10 mouse cellular contexts compared by ENCODE assay signal in genomic region chr1:40084386-40084785, GRCm38 (mm10). TPM values are rescaled to one million over a fixed set of nuclear protein-coding genes. Genes with fewer than 3 reads are reported as not detected.
DNase-seq lines count a peak whose midpoint lies in the region; ATAC-seq and TF ChIP-seq lines count a peak whose summit lies in the region.
"Had no signal": no experiment of that assay in that cellular context is flagged by ENCODE, and none has a peak within 500 bp of the region (broad histone marks: within the 10 kb centered on the region; RNA-seq: fewer than 3 reads in every experiment).

No protein-coding gene starts in this region.

- no peak overlapping the region for H3K4me3 ChIP-seq in lung, postnatal 0 days (ENCODE audit: low read depth, low read length)
- H3K4me3 ChIP-seq in neural tube, embryonic 15.5 days (replicated peaks) = no peak overlapping the region

- H3K9ac ChIP-seq in lung, postnatal 0 days (replicated peaks; ENCODE audit: low read depth) = no peak overlapping the region
- no peak overlapping the region for H3K9ac ChIP-seq in neural tube, embryonic 15.5 days (replicated peaks)

- 0 out of 2 replicates have a peak, but pooled peaks have one; percentile 24 for ATAC-seq in lung, postnatal 0 days
- ATAC-seq in common myeloid progenitor, adult 5-6 weeks (replicated peaks; ENCODE audit: low read depth, poor library complexity, severe bottlenecking) = peak; percentile 48
- no peak for ATAC-seq in neural tube, embryonic 15.5 days (ENCODE audit: low FRiP score)

- DNase-seq in cerebellum, adult 9-10 months = peak; percentile 8
- DNase-seq in cerebellum, postnatal 14 days = no peak
- DNase-seq in lung, postnatal 0 days (ENCODE audit: low spot score) = peak; percentile 43
- no peak for DNase-seq in lung, postnatal 25 days (ENCODE audit: low spot score)
- DNase-seq in urinary bladder, postnatal 14 days (ENCODE audit: low spot score) = no peak
- no peak for DNase-seq in heart, postnatal 10 days
- DNase-seq: kidney, adult 9 months had no signal

- TF ChIP-seq CTCF in lung, postnatal 0 days (IDR thresholded peaks at IDR 0.05) = no peak

- no peaks in the 10 kb centered on the region for H3K9me3 ChIP-seq in lung, postnatal 0 days (ENCODE audit: low read length)
- H3K9me3 ChIP-seq in neural tube, embryonic 15.5 days (replicated peaks) = no peaks in the 10 kb centered on the region
- H3K9me3 ChIP-seq: heart, embryonic 13.5 days had no signal

- H3K4me1 ChIP-seq in lung, postnatal 0 days (ENCODE audit: insufficient read depth, low read depth, low read length) = no peaks in the 10 kb centered on the region; the same call in 1 of the 2 replicates
- H3K4me1 ChIP-seq in neural tube, embryonic 15.5 days = peaks cover 19% of the 10 kb centered on the region; the same call in 1 of the 2 replicates

- intact Hi-C loops in heart, postnatal 10 days (cut with DNase I) = no loop called here

- WGBS in lung, postnatal 0 days = 50% methylated on average over 3 of the region's 3 CpGs
- WGBS in neural tube, embryonic 15.5 days = 65% methylated on average over 3 of the region's 3 CpGs

- H3K27me3 ChIP-seq in lung, postnatal 0 days (replicated peaks; ENCODE audit: insufficient read depth, low read length) = no peaks in the 10 kb centered on the region
- peaks cover 3% of the 10 kb centered on the region; the same call in 1 of the 2 replicates for H3K27me3 ChIP-seq in neural tube, embryonic 15.5 days (replicated peaks)

- TF ChIP-seq EP300 in lung, postnatal 0 days (IDR thresholded peaks at IDR 0.05) = no peak

- H3K4me2 ChIP-seq in lung, postnatal 0 days (replicated peaks; ENCODE audit: low read depth, low read length) = no peak overlapping the region
- H3K4me2 ChIP-seq in neural tube, embryonic 15.5 days = peak overlapping the region; percentile 62; the same call in 1 of the 2 replicates

- no peak overlapping the region for H3K27ac ChIP-seq in lung, postnatal 0 days (ENCODE audit: low read length)
- H3K27ac ChIP-seq in neural tube, embryonic 15.5 days (replicated peaks) = no peak overlapping the region
- H3K27ac ChIP-seq: heart, embryonic 13.5 days had no signal

- H3K36me3 ChIP-seq in lung, postnatal 0 days (ENCODE audit: insufficient read depth, low read length) = no peaks in the 10 kb centered on the region
- H3K36me3 ChIP-seq in neural tube, embryonic 15.5 days = no peaks in the 10 kb centered on the region
- H3K36me3 ChIP-seq: heart, embryonic 13.5 days had no signal

RNA-seq across cellular contexts. Expression of gene Il1r2, which starts 10.5 kb away (rescaled TPM):
- polyA plus RNA-seq in lung, postnatal 0 days (2015; fragmentation: Nextera tagmentation; extraction: Ambion mirVana) = 1.8 and 3.9 TPM in 2 replicates
- total RNA-seq in common myeloid progenitor, adult 5-6 weeks (2017) = not detected in 2 replicates
- polyA plus RNA-seq in neural tube, embryonic 15.5 days (2015; fragmentation: Nextera tagmentation; extraction: Ambion mirVana) = 0.63 and 3.0 TPM in 2 replicates
- not detected for total RNA-seq in heart, postnatal 10 days (2021)

Comparison
In these comparisons a context has a peak if more than half of its experiments do, and no peak if none do; other contexts are left out.
1. DNase-seq: peak in cerebellum, adult 9-10 months (single experiment) and lung, postnatal 0 days (single experiment); none in cerebellum, postnatal 14 days (0 of 2), lung, postnatal 25 days (single experiment), urinary bladder, postnatal 14 days (single experiment) and heart, postnatal 10 days (0 of 2).